Mouse (Mus musculus) left cerebral cortex, postnatal 10 days (tissue): ENCODE measurements around the gene Klhl5. TPM values are rescaled to one million over a fixed set of nuclear protein-coding genes. Genes with fewer than 3 reads are reported as not detected.

Experiments used
- DNase-seq, 2 experiments: peaks; one replicate each; pipeline ENCODE4 v3.0.0; 2021 to 2022; ENCODE audit warnings: low spot score in 2 of 2, mixed read lengths in 1 of 2; ENCODE audit errors: extremely low spot score in 1 of 2
- intact Hi-C: fragments of 180-260 bp; cut with DNase I; formaldehyde crosslinking; loops from one replicate; pipeline ENCODE4 v1.15.1; 2025
- total RNA-seq, 2 experiments: library from RNA; stranded (reverse); gene quantifications; 2 replicates each; pipeline ENCODE4 v1.2.3; 2021

The Klhl5 gene
- total RNA-seq: 10 to 100 TPM; 61.4 to 62.9 TPM

- DNase-seq: peak; percentile 73 to 94
- intact Hi-C loops: no loop called here
These were observed at the start of gene Klhl5 for GRCm38 (mm10) chr5:65106876-65107772. TSS of gene Klhl5 (plus strand) at chr5:65107539.

GRCm38 (mm10) chr5:65057596-65057995, 49.7 kb upstream of the Klhl5 start:
- DNase-seq: no peak
- intact Hi-C loops: no loop called here

DNA sequence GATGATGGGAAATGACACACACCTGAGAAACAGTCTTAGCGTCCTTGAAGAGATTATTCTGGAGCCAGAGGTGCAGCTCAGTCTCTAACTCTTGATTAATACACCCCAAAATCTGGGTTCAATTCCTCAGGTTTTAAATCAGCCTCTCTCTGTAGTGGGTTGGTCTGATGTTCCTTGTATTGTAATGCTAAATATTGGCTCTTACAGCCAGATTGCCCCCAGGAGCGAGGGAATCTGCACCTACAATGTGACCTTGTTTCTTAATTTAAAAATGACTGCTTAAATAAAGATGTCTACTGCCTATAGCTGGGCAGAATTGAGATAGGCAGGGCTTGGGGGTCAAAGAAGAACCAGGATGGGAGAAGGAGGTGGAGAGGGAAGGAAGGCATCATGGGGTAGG, 47.5 kb upstream of the Klhl5 start:
- DNase-seq: no peak
- intact Hi-C loops: no loop called here

DNA sequence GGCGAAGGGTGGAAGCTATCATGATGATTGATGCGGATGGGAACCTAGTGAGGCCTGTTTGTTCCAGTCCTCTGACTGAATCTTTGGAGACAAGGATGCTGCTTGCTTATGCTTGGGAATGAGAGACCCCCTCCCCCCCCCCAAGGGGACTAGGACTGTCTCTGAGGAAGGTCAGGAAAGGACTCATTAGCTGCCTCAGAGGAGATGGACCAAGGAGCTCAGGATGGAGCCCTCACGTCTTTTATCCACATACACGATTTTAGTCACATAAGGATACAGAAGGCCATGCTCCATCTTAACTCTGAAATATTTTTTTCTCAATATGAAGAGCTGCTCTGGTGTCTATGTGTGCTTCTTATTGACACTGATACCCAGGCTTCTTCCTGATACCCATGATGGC, 45.1 kb upstream of the Klhl5 start:
- no peak for DNase-seq
- intact Hi-C loops: no loop called here

DNA sequence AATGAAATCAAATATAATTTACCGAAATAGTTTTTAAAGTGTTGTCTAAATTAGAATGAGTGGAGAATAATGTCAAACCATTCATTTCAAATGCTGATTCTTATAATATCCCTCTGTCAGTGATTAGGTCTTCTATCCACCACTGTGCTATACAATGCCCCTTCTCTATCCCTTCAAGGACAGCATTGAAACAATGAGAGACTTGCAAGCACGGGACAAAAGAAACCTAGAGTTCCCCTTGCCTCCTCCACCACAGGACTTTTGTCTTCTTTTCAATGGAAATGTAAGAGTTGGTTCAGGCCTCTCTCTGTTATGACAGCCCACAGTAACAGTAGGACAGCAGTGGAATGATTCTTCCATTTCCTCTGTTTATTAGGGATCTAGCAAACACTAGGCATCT, 44.1 kb upstream of the Klhl5 start:
- intact Hi-C loops: no loop called here
- DNase-seq: no peak

GRCm38 (mm10) chr5:65068166-65068565, 39.2 kb upstream of the Klhl5 start:
- no peak for DNase-seq
- intact Hi-C loops: no loop called here

GRCm38 (mm10) chr5:65069872-65070271, 37.5 kb upstream of the Klhl5 start:
- intact Hi-C loops: no loop called here
- DNase-seq: no peak

DNA sequence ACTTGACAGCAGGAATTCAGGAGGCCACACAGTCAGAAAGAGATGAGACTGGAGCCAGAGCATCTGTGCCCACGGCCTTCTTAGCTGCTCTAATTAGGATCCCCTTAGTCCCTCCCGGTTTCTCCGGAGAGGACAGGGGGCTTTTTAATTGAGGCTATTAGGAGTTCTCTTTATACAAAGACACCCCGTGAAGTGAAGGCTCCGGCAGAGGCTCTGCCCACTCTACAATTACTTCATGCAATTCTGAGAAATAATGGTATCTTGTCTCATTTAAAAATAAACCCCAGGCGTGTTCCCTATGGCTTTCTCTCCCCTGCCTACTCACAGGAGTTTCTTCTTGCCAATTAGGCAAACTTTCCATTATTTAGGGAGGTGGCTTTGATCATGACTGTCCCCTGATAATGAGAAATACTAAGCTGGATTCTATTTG, 35.6 kb upstream of the Klhl5 start:
- intact Hi-C loops: no loop called here
- DNase-seq: no peak

GRCm38 (mm10) chr5:65073247-65073646, 34.1 kb upstream of the Klhl5 start:
- DNase-seq: no peak
- intact Hi-C loops: no loop called here

GRCm38 (mm10) chr5:65074693-65075092, 32.6 kb upstream of the Klhl5 start:
- intact Hi-C loops: no loop called here
- no peak for DNase-seq

DNA sequence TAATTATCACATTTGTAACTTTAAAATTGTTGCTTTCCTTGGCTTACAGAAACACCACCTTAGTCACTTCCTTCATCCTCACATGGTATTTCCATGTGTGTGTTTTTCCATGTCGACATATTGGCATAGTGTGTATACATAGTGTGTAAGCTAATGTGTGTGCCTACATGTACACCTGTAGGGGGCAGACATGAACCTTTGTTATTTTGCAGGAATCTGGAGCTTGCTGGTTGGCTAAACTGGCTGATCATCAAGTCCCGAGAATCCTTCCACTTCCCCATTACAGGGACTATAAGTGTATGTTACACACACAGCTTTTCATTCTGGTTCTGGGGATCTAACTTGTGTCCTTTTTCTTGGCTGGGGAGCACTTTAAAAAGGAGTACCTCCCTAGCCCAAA, 31.3 kb upstream of the Klhl5 start:
- DNase-seq: no peak
- intact Hi-C loops: no loop called here

- no peak for DNase-seq
- intact Hi-C loops: no loop called here
These were observed 30.6 kb upstream of the Klhl5 start for GRCm38 (mm10) chr5:65076748-65077147.

DNA sequence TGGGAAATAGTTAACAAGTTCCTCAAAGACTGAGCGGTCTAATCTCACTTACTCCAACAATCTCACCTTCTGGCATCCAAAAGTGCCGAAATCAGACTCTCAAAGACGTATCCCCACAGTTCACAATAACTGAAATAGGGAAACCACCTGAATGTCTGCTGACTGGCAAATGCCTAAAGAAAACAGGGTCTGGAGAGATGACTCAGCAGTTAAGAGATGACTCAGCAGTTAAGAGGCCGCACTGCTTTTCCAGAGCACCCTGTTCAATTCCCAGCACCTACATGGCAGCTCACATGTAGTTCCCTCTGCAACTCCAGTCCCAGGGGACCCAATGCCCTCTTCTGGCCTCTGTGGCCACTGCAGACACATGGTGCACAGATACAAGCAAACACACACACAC, 29.3 kb upstream of the Klhl5 start:
- intact Hi-C loops: no loop called here
- DNase-seq: no peak

DNA sequence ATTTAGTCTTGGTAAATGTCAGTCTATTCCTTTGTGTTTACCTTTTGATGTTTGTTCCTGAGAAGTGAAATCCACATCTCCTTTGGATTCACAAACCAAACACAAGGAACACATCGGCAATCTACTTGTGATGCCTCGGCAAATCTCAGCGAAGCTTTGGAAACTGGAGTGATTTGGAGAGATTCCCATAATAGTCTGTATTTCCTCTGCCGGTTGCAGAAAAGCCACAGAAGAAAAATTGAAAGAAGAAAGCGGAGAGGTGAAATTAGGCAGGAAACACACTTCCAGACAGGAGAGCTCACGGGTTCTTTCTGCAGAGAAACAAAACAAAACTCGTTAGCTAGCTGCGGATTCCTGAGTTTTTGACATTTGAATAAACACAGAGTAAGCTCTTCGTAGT, 27.5 kb upstream of the Klhl5 start:
- DNase-seq: peak in 1 of 2 experiments; percentile 32
- intact Hi-C loops: no loop called here

DNA sequence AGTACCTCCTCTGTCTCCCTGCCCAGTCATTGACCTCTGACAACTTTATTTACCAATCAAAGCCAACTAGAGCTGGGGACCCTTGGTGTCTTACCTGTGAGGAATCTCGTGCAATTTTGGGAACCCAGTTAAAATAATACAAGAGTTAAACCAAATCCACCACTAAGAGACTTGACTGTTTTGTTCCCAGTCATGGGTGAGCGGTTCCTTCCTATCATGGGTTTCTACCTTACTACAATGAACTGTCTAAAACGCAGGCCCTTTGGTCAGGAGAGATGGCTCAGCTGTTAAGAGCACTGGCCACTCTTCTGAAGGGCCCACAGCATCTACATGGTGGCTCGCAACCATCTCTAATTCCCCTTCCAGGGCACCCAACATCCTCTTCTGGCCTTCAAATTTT, 25.5 kb upstream of the Klhl5 start:
- intact Hi-C loops: no loop called here

GRCm38 (mm10) chr5:65086522-65086921, 20.8 kb upstream of the Klhl5 start:
- intact Hi-C loops: no loop called here
- peak in 1 of 2 experiments; percentile 27 for DNase-seq

More for the DNA sequence above, 25.5 kb upstream of the Klhl5 start:
- DNase-seq: no peak

GRCm38 (mm10) chr5:65089707-65090106, 17.6 kb upstream of the Klhl5 start:
- intact Hi-C loops: no loop called here
- no peak for DNase-seq

- intact Hi-C loops: no loop called here
- DNase-seq: no peak
These were observed 16.0 kb upstream of the Klhl5 start for GRCm38 (mm10) chr5:65091184-65091858.

- intact Hi-C loops: no loop called here
- DNase-seq: no peak
These were observed 15.4 kb upstream of the Klhl5 start, which contains the start of gene Tmem156 for GRCm38 (mm10) chr5:65091921-65092320. TSS of gene Tmem156 (minus strand) at chr5:65092132.

DNA sequence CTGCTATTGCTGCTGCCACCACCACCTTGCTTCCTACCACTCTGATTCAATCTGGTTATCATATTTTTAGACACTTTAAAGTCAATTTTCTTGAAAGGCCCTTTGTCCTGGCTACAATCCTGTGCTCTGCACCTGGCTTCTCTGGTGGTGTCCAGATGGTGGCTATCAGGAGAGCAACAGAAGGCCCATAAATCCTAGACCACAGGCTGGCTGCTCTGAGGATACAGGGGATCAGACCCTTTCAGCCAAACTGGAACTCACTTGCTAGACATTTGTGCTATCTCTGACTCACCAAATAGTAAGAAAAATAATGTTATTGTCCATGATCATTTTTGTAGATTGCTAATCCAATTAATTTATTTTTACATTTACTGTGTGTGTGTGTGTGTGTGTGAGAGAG, 13.6 kb upstream of the Klhl5 start:
- intact Hi-C loops: no loop called here
- no peak for DNase-seq
